Comparison of ENCODE assay signal across 8 mouse cellular contexts in the genomic region with DNA sequence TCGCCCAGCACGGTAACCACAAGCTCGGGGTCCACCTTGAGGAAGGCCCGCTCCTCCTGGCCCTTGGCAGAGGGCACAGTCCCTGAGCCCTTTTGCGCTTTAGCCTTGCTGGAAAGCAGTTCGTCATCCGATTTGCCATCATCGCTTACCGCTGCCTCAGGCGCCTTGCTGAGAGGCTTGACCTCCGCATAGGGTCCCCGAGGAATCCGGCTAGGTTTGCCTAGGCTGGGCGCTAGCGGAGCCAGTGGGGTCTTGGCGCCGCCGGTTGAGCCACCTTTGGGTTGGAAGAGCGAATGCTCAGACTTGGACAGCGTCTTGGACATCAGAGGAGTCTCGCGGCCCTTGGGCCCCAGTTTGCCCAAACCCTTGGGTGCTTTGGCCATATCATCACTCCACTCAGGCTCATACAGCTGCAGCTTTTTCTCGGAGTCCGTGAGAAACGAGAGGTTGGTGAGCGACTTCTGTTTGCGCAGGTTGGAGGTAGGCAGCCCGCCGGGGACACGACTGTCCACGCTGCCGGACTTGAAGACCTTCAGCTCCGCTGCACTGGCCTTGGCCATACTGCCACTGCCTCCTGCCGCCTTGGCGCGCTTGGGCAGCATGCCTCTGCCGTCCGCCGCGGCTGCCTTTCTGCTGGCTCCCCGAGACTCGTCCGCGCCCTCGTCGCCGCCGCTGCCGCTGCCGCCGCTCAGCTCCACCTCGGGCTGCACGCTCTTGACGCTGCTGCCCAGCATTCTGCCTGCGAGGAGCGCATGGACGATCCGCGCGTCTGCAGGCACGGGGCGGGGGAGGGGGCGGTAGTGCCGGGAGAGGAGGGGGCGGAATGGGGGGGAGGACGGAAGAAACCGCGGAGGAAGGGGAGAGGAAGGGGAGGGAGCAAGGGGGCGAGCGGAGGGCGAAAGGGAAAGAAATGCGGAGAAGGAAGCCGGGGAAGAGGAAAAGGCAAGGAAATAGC. TPM values are rescaled to one million over a fixed set of nuclear protein-coding genes. Genes with fewer than 3 reads are reported as not detected.
DNase-seq lines count a peak whose midpoint lies in the region; ATAC-seq and TF ChIP-seq lines count a peak whose summit lies in the region.
"Had no signal": no experiment of that assay in that cellular context is flagged by ENCODE, and none has a peak within 500 bp of the region (broad histone marks: within the 10 kb centered on the region; RNA-seq: fewer than 3 reads in every experiment).

No protein-coding gene starts in this region.

- peak; percentile 15 for DNase-seq in T-cell, adult 2 months (ENCODE audit: low spot score)
- DNase-seq in frontal cortex, postnatal 25 days (ENCODE audit: low spot score in 2 of 2), result peak; percentile 35 to 52
- peak; percentile 24 for DNase-seq in induced T-regulatory cell, adult 2 months (ENCODE audit: low read depth)
- DNase-seq in limb, embryonic 10.5 days (ENCODE audit: low spot score), result peak; percentile 81
- peak; percentile 67 for DNase-seq in mesoderm, embryonic 11.5 days (ENCODE audit: low read depth, low spot score)

- H3K4me1 ChIP-seq in bone marrow macrophage, adult 2 months (ENCODE audit: control insufficient read depth, insufficient read depth, low read length), result peaks cover 10% of the 10 kb centered on the region
- peaks cover 73% of the 10 kb centered on the region for H3K4me1 ChIP-seq in limb, embryonic 10.5 days
- H3K4me1 ChIP-seq in stomach, embryonic 15.5 days, result peaks cover 25% of the 10 kb centered on the region

- H3K9ac ChIP-seq in stomach, embryonic 15.5 days, result peak overlapping the region; percentile 37; the same call in 1 of the 2 replicates

- H3K4me3 ChIP-seq in bone marrow macrophage, adult 2 months (ENCODE audit: insufficient read depth, low read length), result peak overlapping the region; percentile 67
- H3K4me3 ChIP-seq in limb, embryonic 10.5 days, result peak overlapping the region; percentile 77
- peak overlapping the region; percentile 52 for H3K4me3 ChIP-seq in stomach, embryonic 15.5 days (replicated peaks)
- H3K4me3 ChIP-seq: erythroblast, embryonic 14.5 days had no signal

- no peak for TF ChIP-seq POLR2A in bone marrow macrophage, adult 2 months (IDR thresholded peaks at IDR 0.05; ENCODE audit: borderline replicate concordance, low read depth, low read length)

- no peaks in the 10 kb centered on the region for H3K27me3 ChIP-seq in limb, embryonic 10.5 days (ENCODE audit: low read depth, poor library complexity, severe bottlenecking)
- H3K27me3 ChIP-seq in stomach, embryonic 15.5 days (replicated peaks), result 0 out of 2 replicates have a peak, but pooled peaks cover 3% of the 10 kb centered on the region

- 1% methylated on average over 70 of the region's 73 CpGs for WGBS in limb, embryonic 10.5 days
- WGBS in stomach, embryonic 15.5 days, result 3% methylated on average over 72 of the region's 73 CpGs

- no peak overlapping the region for H3K27ac ChIP-seq in bone marrow macrophage, adult 2 months (ENCODE audit: insufficient read depth, low read depth, low read length)
- peak overlapping the region; percentile 92 for H3K27ac ChIP-seq in limb, embryonic 10.5 days
- peak overlapping the region; percentile 80 for H3K27ac ChIP-seq in stomach, embryonic 15.5 days

- no peaks in the 10 kb centered on the region for H3K9me3 ChIP-seq in limb, embryonic 10.5 days (replicated peaks)
- no peaks in the 10 kb centered on the region for H3K9me3 ChIP-seq in stomach, embryonic 15.5 days

- peak overlapping the region; percentile 76 for H3K4me2 ChIP-seq in stomach, embryonic 15.5 days

- 0 out of 2 replicates have a peak, but pooled peaks cover 8% of the 10 kb centered on the region for H3K36me3 ChIP-seq in limb, embryonic 10.5 days
- H3K36me3 ChIP-seq in stomach, embryonic 15.5 days, result no peaks in the 10 kb centered on the region

- ATAC-seq in stomach, embryonic 15.5 days (ENCODE audit: insufficient read depth, low FRiP score, low read depth), result no peak

- TF ChIP-seq CTCF in bone marrow macrophage, adult 2 months (IDR thresholded peaks at IDR 0.05; ENCODE audit: low read depth, low read length), result no peak; the same call in 1 of the 2 replicates

RNA-seq across cellular contexts. Expression of gene Nav1, which starts 22.2 kb away (rescaled TPM):
- polyA plus RNA-seq in bone marrow macrophage, adult 2 months (2012; ENCODE audit: insufficient read depth, insufficient read length, missing spikeins), result 80.6 and 81.3 TPM in 2 replicates
- 16.1 and 18.3 TPM in 2 replicates for polyA plus RNA-seq in limb, embryonic 10.5 days (2016; fragmentation: Nextera tagmentation; extraction: Ambion mirVana)
- 11.0 and 14.5 TPM in 2 replicates for polyA plus RNA-seq in stomach, embryonic 15.5 days (2015; fragmentation: Nextera tagmentation; extraction: Ambion mirVana)

Comparison
In these comparisons a context has a peak if more than half of its experiments do, and no peak if none do; other contexts are left out.
1. DNase-seq: peak in every context shown above with its lines; median percentile 81 in limb, embryonic 10.5 days; 67 in mesoderm, embryonic 11.5 days; 44 in frontal cortex, postnatal 25 days; 24 in induced T-regulatory cell, adult 2 months; 15 in T-cell, adult 2 months.